Mouse (Mus musculus) bone marrow, adult 2 months (tissue): Measurements from ENCODE around the gene Zfp524.

Experiments used
- CTCF ChIP-seq: fragments of 200-500 bp; IDR thresholded peaks from 2 replicates; pipeline ENCODE4 v1.5.1; 2011; ENCODE audit warnings: low read length, control low read depth; ENCODE audit not compliant: control insufficient read depth, insufficient read depth
- POLR2A ChIP-seq: fragments of 200-500 bp; IDR thresholded peaks from 2 replicates; pipeline ENCODE4 v1.6.1; 2011; ENCODE audit warnings: low read depth, mild to moderate bottlenecking, control low read depth, low read length, borderline replicate concordance; ENCODE audit not compliant: control insufficient read depth

- no peak for TF ChIP-seq CTCF
- TF ChIP-seq POLR2A = no peak
Observed at GRCm38 (mm10) chr7:5035628-5036027, 21.4 kb downstream of the Zfp524 start.
